In genomic region chr1:132290921-132291675, GRCm38 (mm10) we compare ENCODE assay signal across 9 mouse cellular contexts. TPM values are rescaled to one million over a fixed set of nuclear protein-coding genes. Genes with fewer than 3 reads are reported as not detected.
A peak's percentile ranks its signal among the peaks of the same experiment; 100 is the strongest.
DNase-seq lines count a peak whose midpoint lies in the region; ATAC-seq lines count a peak whose summit lies in the region.
"Had no signal": no experiment of that assay in that cellular context is flagged by ENCODE, and none has a peak within 500 bp of the region (broad histone marks: within the 10 kb centered on the region; RNA-seq: fewer than 3 reads in every experiment).

No protein-coding gene starts in this region.

- no peaks in the 10 kb centered on the region for H3K36me3 ChIP-seq in neural tube, embryonic 11.5 days (ENCODE audit: control insufficient read depth, insufficient read depth, low read length)
- no peaks in the 10 kb centered on the region for H3K36me3 ChIP-seq in hindbrain, embryonic 16.5 days (ENCODE audit: control insufficient read depth, insufficient read depth, low read length)
- no peaks in the 10 kb centered on the region for H3K36me3 ChIP-seq in stomach, embryonic 16.5 days (ENCODE audit: control insufficient read depth, insufficient read depth, low read length)

- H3K27me3 ChIP-seq in neural tube, embryonic 11.5 days (ENCODE audit: control insufficient read depth, insufficient read depth, low read length) = no peaks in the 10 kb centered on the region
- no peaks in the 10 kb centered on the region for H3K27me3 ChIP-seq in hindbrain, embryonic 16.5 days (replicated peaks; ENCODE audit: control insufficient read depth, insufficient read depth, low read length)
- peaks cover 3% of the 10 kb centered on the region; the same call in 1 of the 2 replicates for H3K27me3 ChIP-seq in stomach, embryonic 16.5 days (ENCODE audit: control insufficient read depth, insufficient read depth, low read length)

- H3K4me3 ChIP-seq in neural tube, embryonic 11.5 days (ENCODE audit: low read depth, low read length) = no peak overlapping the region
- no peak overlapping the region for H3K4me3 ChIP-seq in hindbrain, embryonic 16.5 days (ENCODE audit: low read length)
- H3K4me3 ChIP-seq in stomach, embryonic 16.5 days (replicated peaks; ENCODE audit: low read length) = no peak overlapping the region

- 0 out of 2 replicates have a peak, but pooled peaks have one; percentile 9 for ATAC-seq in neural tube, embryonic 11.5 days (ENCODE audit: insufficient read depth, low FRiP score, low TSS enrichment)
- peak; percentile 8; the same call in 1 of the 2 replicates for ATAC-seq in hindbrain, embryonic 16.5 days
- no peak for ATAC-seq in stomach, embryonic 16.5 days (ENCODE audit: insufficient read depth, low FRiP score)

- no peak overlapping the region; the same call in 1 of the 2 replicates for H3K9ac ChIP-seq in neural tube, embryonic 11.5 days (ENCODE audit: low read length)
- H3K9ac ChIP-seq in hindbrain, embryonic 16.5 days (ENCODE audit: low read depth, low read length) = no peak overlapping the region
- H3K9ac ChIP-seq in stomach, embryonic 16.5 days (ENCODE audit: low read length) = 0 out of 2 replicates have a peak overlapping the region, but pooled peaks have one; percentile 33

- peaks cover 19% of the 10 kb centered on the region for H3K4me1 ChIP-seq in neural tube, embryonic 11.5 days (ENCODE audit: control insufficient read depth, insufficient read depth, low read length)
- H3K4me1 ChIP-seq in hindbrain, embryonic 16.5 days (ENCODE audit: control insufficient read depth, insufficient read depth, low read depth, low read length) = peaks cover 47% of the 10 kb centered on the region
- H3K4me1 ChIP-seq in stomach, embryonic 16.5 days (ENCODE audit: control insufficient read depth, insufficient read depth, low read length) = peaks cover 24% of the 10 kb centered on the region

- peak; percentile 11 for DNase-seq in cerebellum, adult 9-11 months
- no peak for DNase-seq in cerebellum, postnatal 4 days (ENCODE audit: low spot score in 2 of 2)
- peak; percentile 58 for DNase-seq in neural tube, embryonic 11.5 days (ENCODE audit: low spot score)
- no peak for DNase-seq in neural tube, embryonic 10.5 days (ENCODE audit: extremely low spot score, low spot score)
- no peak for DNase-seq in adrenal gland, adult 18-20 months (ENCODE audit: low spot score in 2 of 2)
- DNase-seq in spleen, postnatal 10 days (ENCODE audit: low spot score in 2 of 2) = no peak

- peak overlapping the region; percentile 27; the same call in 1 of the 2 replicates for H3K27ac ChIP-seq in neural tube, embryonic 11.5 days (ENCODE audit: low read depth, low read length)
- peak overlapping the region; percentile 44; the same call in 1 of the 2 replicates for H3K27ac ChIP-seq in hindbrain, embryonic 16.5 days (ENCODE audit: low read depth, low read length)
- H3K27ac ChIP-seq in stomach, embryonic 16.5 days (ENCODE audit: low read length) = no peak overlapping the region

- H3K4me2 ChIP-seq in neural tube, embryonic 11.5 days (ENCODE audit: low read depth) = no peak overlapping the region
- H3K4me2 ChIP-seq in hindbrain, embryonic 16.5 days (ENCODE audit: low read length) = no peak overlapping the region
- no peak overlapping the region for H3K4me2 ChIP-seq in stomach, embryonic 16.5 days (ENCODE audit: low read depth, low read length)

- H3K9me3 ChIP-seq in neural tube, embryonic 11.5 days (ENCODE audit: control insufficient read depth, low read length) = no peaks in the 10 kb centered on the region
- no peaks in the 10 kb centered on the region for H3K9me3 ChIP-seq in hindbrain, embryonic 16.5 days (ENCODE audit: control insufficient read depth, low read length)
- H3K9me3 ChIP-seq in stomach, embryonic 16.5 days (replicated peaks; ENCODE audit: control insufficient read depth, low read length) = no peaks in the 10 kb centered on the region

- WGBS in neural tube, embryonic 11.5 days = 26% methylated on average over 11 of the region's 11 CpGs
- WGBS in hindbrain, embryonic 16.5 days = 27% methylated on average over 11 of the region's 11 CpGs
- 58% methylated on average over 11 of the region's 11 CpGs for WGBS in stomach, embryonic 16.5 days

RNA-seq across cellular contexts. Expression of gene Klhdc8a, which starts 7.3 kb away (rescaled TPM):
- polyA plus RNA-seq in neural tube, embryonic 11.5 days (2014; fragmentation: Nextera tagmentation; extraction: Ambion mirVana) = 1.3 and 2.5 TPM in 2 replicates
- polyA plus RNA-seq in hindbrain, embryonic 16.5 days (2015; fragmentation: Nextera tagmentation; extraction: Ambion mirVana) = 8.3 and 10.0 TPM in 2 replicates
- 0.09 and 0.18 TPM in 2 replicates for polyA plus RNA-seq in stomach, embryonic 16.5 days (2015; fragmentation: Nextera tagmentation; extraction: Ambion mirVana)
- 100 to 1,000 TPM; 114 to 144 TPM for total RNA-seq in adrenal gland, adult 18-20 months (2021)
- total RNA-seq: granulocyte monocyte progenitor cell, adult 5-6 weeks had no signal

RNA-seq across cellular contexts. Expression of gene Nuak2, which starts 24.8 kb away (rescaled TPM):
- 24.4 and 25.4 TPM in 2 replicates for polyA plus RNA-seq in neural tube, embryonic 11.5 days (2014; fragmentation: Nextera tagmentation; extraction: Ambion mirVana)
- polyA plus RNA-seq in hindbrain, embryonic 16.5 days (2015; fragmentation: Nextera tagmentation; extraction: Ambion mirVana) = 11.1 and 12.8 TPM in 2 replicates
- polyA plus RNA-seq in stomach, embryonic 16.5 days (2015; fragmentation: Nextera tagmentation; extraction: Ambion mirVana) = 6.8 and 6.9 TPM in 2 replicates
- total RNA-seq in adrenal gland, adult 18-20 months (2021) = 1 to 10 TPM; 4.6 to 6.9 TPM

Comparison
In these comparisons a context has a peak if more than half of its experiments do, and no peak if none do; other contexts are left out.
1. DNase-seq: peak in cerebellum, adult 9-11 months (single experiment) and neural tube, embryonic 11.5 days (single experiment); none in cerebellum, postnatal 4 days (0 of 2), neural tube, embryonic 10.5 days (single experiment), adrenal gland, adult 18-20 months (0 of 2) and spleen, postnatal 10 days (0 of 2).